Mouse (Mus musculus) megakaryocyte-erythroid progenitor cell, adult 5-6 weeks (primary cell): ENCODE measurements around the gene Sema3e. TPM values are rescaled to one million over a fixed set of nuclear protein-coding genes. Genes with fewer than 3 reads are reported as not detected.

Experiments used
- ATAC-seq: replicated peaks from 2 replicates; pipeline ENCODE4 v1.8.0; 2016; ENCODE audit warnings: mild to moderate bottlenecking, inconsistent platforms; ENCODE audit not compliant: severe bottlenecking, poor library complexity, low FRiP score, low TSS enrichment
- total RNA-seq, 2 experiments: library from RNA; stranded (forward) in 1 of 2; stranded (reverse) in 1 of 2; fragments of 200-1000, 215-1000 nt in 1 of 2; fragments of >200 nt in 1 of 2; fragmentation: Nextera tagmentation in 1 of 2; gene quantifications; 2 replicates each; pipeline ENCODE4 v1.2.3; 2014 to 2017

Sema3e gene
- total RNA-seq, 2 experiments from 2014 or later: not detected

DNA sequence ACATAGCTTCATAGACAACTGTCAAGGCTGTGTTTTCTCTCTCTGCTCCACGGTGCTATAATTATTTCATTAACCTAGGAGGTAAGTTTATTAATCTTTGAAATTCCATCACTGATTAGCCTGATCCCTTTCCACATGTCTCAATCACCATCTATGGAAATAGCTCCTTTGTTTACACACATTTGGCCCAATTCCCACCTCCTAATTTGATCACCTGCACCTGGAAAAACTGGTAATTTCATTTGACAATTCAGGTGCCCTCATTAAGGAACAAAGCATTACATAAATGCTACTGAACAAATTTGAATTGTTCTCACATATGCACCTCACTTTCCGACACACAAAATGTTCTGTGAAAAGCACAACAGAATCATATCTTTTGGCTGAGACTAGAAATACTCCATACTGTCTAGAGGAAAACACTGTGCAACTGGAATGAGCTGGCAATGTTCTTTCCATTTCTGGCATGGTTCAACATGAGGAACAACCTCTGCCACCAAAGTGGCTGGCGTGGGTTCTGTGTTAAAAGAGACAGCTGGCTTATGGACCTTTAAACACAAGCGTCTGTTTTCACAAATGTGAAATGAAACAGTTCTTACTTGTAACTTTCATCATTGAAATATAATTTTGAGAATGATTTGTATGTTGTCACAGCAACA is 34.9 kb downstream of the Sema3e start:
- ATAC-seq: no peak

DNA sequence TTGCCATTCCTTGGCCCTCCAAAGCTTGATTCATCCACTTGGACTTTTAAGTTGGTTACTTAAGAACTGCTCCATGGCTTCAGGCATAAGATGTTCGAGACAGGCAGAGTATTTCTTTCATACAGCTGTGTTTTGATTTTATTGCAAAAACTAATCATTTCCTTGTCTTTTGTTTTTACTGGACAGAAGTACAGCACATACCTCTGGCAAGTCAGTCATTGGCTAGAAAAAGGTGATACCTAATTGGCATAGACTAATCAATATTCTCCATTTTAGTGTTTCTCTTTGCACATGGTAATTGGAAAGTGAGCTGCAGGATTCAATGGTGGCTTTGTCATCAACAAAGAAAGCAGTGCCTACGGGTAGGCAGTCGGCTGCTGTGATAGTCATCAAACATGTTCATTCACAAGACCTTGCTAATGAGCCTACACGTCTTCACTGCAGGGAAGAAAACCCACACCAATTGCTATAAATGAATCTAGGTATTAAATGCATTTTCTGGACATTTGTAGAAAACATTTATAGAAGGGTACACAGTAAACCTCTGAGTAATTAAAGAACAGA is 37.9 kb downstream of the Sema3e start:
- ATAC-seq: no peak

DNA sequence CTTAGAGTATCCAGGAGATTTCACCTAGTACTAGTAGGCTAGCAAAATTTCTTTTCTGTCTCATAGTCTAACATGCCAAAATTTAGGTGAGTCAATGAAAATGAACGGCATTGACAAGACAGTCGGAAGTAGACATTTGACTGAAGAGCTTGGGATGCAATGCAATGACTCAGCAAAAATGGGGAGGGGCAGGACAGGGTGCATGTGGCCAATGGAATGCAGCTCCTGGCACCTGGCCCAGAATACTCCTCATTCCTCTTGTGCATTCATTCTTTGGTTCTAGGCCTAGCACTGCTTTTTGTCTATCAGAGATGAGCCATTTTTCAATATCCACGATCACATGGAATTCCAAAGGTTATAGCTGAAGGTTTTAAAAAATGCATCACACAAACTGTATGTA is 48.1 kb downstream of the Sema3e start:
- ATAC-seq: no peak

DNA sequence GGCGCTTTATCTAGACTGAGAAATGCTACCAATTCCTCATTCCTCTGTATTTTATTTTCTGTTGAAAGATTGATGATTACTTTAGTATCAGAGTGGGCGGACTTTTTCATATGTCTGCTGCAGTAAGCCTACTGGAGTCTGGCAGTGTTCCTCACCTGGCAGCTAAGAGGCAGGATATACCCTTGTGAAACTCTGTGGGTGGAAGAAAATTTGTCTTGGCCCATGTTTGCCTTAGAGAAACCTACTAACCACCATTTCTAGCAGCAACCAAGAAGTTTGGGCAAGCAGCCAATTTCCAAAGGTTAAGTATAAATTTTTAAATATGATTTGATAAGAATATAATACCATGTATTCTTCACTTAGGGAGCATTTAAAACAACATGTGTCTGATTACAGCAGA is 63.0 kb downstream of the Sema3e start:
- no peak for ATAC-seq

DNA sequence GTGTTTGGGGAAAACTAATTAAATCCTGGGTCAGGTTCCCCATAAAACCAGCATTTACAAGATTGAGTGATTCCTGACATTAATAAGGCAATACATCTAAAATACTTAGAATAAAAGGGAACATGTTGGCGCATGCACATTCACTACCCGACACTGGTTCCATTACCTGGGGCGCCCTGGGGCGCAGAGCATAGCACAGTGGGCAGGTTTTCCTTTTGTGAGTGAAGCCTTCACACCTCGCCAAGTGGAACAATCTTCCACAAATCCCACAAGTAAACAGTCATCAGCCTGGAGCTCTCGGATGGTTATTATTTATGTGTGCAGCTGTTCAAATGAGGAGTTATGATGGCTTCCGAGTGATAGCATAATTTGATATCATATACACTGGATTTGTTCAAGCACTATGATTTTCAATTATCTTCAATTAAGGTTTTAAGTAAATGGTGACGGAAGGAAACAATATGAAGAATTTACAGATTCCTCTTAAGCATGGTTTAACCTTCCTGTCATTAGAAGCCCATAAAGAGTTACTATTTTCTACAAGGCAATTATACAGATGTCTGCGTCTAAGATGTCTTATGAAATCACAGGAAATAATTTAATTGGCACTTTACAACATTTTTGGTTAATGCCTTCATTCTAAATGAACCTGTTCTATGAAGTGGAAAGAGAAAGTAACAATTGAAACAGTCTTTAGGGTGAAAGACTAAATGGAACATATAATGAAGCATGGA is 65.0 kb downstream of the Sema3e start:
- no peak for ATAC-seq

DNA sequence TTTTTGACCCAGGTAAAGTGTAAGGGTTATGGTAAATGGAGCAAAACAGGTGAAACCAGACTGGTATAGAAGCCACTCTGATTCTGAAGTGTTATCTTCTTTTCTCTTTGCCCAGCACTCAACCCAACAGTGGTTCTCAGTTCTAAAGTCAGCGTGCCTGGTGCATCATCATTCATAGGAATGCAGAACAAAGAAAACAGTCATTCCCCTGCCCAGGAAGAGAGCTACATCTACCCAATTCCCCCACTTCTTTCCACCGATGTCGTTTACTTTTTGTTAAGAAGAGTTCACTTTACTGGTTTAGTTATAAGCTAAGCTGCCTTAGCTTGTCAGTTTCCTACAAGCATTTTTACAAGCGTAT is 65.5 kb downstream of the Sema3e start:
- no peak for ATAC-seq

DNA sequence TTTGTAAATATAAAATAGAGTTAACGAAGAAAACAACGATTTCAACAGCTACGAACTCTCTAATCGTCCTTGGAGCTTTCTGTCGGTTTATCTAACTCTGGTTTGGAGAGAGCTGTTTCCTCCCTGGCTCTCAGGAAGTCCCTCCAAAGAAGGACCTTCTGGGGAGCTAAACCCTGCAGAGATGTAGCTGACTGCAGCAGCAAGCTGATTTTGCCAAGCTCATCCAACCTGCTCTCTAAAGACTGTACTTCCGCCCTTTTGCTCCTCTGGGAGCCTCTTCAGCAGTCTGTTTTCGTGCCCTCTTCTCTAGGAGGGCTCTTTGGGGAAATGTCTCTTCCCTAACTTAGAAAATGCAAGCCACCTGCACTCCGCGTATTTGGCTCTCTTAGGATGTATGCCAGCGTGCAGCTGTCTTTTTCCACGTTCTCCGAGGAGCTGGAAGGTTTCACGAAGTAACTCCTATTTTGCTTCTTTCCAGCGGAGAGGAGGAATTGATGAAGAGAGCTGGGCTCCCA is 67.2 kb downstream of the Sema3e start:
- no peak for ATAC-seq

DNA sequence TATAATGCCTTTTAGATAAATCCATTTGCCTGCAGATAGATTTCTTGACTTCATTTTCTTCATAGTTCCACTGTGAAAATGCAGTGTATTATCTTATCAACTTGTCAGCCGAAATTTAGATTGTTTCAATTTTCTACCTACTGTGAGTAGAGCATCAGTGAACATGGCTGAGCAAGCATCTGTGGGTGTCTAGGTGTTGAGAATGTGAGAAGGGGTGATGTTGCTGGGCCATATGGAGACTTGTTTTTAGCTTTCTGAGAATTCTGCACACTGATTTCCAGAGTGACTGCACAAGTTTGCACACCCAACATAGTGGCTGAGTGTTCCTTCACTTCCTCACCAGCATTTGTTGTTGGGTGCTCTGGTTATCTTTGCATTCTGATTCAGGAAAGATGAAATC is 71.1 kb downstream of the Sema3e start:
- no peak for ATAC-seq

DNA sequence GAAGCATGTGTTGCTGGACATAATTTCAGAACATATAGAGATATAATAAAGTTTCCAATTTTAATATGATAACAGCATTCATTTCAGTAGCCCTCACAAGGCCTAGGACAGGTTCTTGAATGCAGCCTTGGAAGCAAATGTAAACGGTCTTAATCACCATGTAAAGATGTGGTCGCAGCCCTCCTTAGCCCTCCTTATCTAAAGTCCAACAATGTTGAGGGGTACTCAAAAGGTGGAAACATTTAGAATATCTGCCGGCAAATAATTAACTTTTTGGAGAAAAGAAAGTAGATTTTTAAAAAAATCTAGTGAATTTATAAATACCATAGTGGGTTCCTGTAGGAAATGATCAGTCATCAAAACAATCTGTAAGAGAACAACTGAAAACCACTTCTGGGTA is 73.6 kb downstream of the Sema3e start:
- ATAC-seq: no peak

DNA sequence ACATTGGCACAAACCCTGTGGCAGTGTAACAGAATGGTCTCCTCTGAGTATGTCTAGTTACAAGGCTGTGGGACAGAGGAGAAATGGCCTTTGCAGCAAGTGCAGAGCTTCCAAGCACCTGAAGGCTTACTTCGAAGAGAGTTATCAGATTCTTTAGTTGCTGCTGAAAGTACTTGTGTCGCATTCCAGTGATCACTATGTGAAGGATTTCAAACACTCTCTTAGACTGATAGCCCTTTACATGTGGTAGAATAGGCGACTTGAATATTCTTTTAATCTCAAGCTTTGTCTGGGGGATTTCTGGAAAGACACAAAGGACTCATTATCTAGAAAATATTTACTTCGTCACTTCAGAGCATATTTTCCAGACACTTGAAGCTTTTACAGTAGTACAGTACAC is 82.3 kb downstream of the Sema3e start:
- ATAC-seq: no peak

DNA sequence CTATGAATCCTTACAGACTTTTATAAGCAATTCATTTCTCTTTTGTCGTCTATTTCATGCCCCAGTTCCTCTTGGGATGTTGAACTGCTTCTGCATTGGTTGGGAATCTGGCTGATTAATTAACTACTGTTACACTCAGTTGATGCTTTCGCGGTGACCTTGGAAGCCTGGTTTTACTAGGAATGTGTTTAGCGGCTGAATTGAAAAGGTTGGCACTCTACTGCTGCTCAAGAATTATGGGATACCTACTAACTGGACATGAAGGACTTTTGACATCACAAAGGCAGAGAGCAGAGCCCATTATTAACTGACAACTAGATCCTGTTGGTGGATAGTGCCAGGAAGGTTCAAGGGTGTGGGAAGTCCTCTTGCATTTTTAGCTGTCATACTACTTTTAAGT is 83.9 kb downstream of the Sema3e start:
- ATAC-seq: no peak

DNA sequence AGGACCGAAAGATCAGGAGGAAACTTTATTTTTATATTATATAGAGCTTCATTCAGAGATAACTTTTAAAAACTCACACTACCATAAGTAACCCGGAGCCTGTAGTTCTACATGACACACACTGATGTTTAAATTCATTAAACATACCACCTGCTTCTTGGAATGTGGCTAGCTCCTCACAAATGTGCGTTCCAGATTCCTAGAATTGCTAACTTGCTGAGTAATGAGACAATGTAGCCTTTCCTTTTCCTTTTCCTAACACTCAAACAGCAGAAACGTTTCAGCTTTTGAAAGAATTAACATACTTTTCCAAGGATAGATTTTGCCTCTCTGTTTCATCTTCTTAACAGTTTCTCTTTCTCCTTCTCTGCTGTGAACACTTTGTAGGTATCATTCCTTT is 86.3 kb downstream of the Sema3e start:
- ATAC-seq: no peak

DNA sequence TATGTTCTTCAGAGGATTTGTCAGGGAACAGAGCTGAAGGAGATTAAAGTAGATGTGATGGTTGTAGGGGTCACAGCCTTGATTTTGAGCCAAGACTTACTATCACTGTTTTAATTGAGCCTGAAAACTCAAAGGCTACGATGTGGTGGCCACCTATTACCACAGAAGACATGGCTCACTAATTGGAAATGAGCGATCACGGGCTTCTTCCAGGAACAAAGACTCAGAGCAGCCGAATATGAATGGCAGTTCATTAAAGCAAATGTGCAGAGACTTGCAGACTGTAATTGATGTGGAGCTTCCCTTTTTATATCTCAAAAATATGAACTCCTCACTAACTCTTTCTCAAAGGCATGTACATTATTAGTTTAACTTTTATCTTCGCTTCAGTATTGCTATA is 96.8 kb downstream of the Sema3e start:
- ATAC-seq: no peak

DNA sequence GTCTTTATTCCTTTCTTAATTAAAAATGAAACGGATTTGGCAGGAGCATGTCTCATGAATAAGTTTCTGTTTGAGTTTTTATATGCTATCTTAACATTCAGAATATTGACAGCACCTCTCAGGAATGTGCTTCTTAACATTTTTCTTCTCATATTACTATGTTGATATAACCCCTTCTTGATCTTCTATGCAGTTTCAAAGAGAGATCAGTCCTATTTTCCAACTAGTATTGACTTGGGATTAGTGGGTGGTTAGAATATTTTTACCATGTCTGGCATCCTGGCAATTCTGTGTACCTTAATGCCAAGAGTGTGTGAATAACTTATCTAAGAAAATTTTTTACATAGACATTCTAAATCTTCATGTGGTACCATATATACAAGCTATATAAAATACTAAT is 101.5 kb downstream of the Sema3e start:
- no peak for ATAC-seq

DNA sequence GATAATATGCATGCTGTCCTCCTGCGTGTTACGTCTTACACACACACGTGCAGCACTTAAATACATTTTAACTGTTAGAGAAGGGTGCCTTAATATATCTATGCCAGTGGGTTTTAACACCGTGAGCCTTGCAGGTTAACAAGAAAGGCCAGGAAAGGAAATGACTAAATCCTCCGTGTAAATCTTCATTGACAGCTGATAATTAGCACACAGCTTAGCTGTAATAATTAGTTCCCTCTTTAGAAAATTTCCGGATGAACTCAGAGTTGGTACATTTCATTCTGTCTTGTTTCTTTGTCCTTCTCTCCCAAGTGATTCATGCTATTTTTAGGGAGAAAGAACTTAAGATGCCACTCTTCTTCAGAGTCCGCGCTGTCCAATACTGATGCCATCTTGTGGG is 110.9 kb downstream of the Sema3e start:
- ATAC-seq: no peak

DNA sequence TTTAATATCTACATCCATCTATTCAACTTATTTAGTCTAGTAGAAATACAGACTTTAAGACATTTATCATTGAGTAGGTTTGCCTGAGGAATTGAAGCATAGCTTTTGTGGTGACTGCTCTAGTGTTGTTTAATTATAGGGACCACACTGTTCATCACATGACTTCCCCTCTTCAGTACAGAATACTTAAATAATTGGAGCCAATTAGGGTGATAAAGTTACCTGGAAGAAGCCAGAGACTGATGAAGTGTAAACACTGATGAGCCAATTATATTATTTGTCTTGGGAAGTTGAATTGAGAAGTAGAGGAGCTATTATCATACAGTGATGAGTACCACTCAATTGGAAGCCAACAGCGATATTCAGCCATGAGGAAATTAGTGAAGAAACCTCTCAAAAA is 113.6 kb downstream of the Sema3e start:
- ATAC-seq: no peak

DNA sequence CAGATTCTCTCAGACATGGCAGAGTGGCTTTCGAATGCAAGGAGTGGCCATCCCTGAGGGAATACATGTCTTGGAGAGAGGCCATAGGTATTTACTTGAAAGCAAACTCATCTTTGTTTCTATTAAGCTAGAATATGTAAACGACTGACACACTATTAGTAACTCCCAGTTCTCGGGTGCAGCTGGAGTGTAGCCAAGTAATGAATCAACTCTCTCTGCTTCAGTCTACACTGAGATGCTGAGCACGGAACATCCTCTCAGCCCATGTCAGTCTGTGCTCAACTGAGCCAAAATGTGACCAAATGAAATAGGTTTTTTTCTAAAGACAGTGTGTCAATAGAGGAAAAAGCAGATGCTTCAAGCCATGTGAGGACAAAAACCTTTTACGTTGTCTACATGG is 137.5 kb downstream of the Sema3e start:
- ATAC-seq: no peak

DNA sequence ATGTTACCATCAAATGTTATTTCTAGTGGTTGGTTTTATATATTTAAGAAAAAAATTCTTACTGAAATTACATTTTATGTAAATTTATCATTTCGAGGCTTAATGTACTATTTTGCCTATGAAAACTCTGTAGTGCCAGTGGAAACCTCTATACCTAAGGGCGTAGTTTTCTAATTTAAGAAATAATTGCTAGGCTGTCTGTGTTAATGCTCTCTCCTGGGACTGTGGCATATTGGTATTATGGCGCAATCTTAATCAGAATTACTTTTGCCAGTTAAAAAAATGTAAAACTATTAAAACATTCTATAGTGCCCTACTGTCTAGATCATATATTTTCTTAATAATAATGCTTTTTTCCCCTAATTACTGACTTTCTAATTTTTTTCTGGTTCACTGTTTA is 138.2 kb downstream of the Sema3e start:
- no peak for ATAC-seq

DNA sequence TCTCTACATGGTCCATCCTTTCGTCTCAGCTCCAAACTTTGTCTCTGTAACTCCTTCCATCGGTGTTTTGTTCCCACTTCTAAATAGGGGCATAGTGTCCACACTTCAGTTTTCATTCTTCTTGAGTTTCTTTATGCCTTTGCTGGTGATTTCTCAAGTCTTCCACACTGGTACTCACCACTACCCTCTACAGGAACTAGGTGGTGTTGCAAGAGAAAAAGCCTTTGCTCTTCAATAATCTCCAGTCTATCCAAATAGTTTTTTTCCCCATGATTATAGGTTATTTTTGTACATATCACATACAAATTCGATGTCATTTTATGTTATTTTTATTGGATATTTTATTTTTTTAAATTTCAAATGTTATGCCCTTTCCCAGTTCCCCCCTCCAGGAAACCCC is 142.7 kb downstream of the Sema3e start:
- no peak for ATAC-seq

DNA sequence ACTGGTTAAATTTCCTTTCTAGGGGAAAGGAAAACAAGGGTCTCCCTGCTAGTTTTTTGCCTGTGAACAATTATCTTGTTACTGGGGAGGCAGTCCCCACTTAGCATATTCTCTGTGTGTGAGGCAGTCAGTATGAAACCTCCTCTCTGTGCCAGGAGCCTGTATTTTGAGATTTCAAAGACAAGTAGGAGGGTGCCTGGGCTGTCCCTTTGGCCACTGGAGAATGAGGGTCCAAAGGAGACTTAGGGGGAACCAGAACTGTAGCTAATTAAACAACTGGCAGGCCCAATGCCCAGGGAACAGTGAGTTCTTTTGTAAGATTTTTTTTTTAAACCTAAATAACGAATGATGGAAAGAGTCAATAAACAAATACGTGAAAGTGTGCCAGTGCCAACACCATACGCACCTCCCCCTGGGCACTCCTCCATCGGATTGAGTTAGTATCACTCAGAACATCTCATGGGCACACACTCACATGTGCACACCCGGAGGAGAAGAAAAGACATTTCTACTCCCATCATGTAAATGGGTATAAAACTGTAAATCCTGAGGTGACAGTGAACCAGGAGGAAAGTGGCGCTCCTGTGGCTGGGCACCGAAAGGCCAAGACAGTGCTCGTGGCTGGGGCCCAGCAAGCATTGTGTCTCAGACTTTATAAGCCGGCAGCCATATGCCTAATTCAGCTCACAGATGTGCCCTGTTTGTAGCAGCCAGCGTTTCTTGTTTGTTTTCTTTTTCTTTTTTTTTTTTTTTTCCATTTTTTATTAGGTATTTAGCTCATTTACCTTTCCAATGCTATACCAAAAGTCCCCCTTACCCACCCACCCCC is 148.5 kb downstream of the Sema3e start:
- no peak for ATAC-seq
